Mouse (Mus musculus): ENCODE results near the gene Rcc2.

DNA sequence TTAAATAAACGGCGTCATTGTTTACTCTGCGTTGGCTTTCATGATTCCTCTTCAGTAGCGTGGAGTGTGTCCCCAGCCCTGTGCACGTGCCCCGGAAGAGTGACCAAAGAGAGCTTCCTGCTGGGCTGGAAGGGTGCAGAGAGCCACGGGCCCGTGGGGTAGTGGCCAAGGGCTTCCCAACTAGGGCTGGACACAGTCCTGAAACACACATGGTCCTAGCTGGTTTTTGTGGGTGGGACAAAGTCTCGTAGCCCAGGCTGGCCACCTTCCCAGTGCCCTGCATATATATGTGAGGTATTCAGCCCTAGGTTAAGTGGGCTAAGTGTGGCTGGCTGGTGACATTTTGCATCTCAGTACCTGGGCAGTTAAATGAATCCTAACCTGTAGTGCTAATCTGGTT lies 22.9 kb downstream of the Rcc2 start:
- no peak for TF ChIP-seq CTCF (IDR thresholded peaks at IDR 0.05; ENCODE audit: low read depth, low read length)
- TF ChIP-seq POLR2A (IDR thresholded peaks at IDR 0.05; ENCODE audit: borderline replicate concordance, low read depth, low read length) = no peak

All from bone marrow macrophage, adult 2 months (primary cell).